In genomic region chr13:37992638-37993371, GRCm38 (mm10) we compare ENCODE assay signal across 8 mouse cellular contexts. TPM values are rescaled to one million over a fixed set of nuclear protein-coding genes. Genes with fewer than 3 reads are reported as not detected.
A peak's percentile ranks its signal among the peaks of the same experiment; 100 is the strongest.
DNase-seq lines count a peak whose midpoint lies in the region; ATAC-seq and TF ChIP-seq lines count a peak whose summit lies in the region.

No protein-coding gene starts in this region.

- peaks cover 19% of the 10 kb centered on the region for H3K36me3 ChIP-seq in spleen, adult 2 months (ENCODE audit: control insufficient read depth, insufficient read depth, low read length)
- peaks cover 37% of the 10 kb centered on the region for H3K36me3 ChIP-seq in intestine, embryonic 14.5 days (ENCODE audit: control insufficient read depth, insufficient read depth, low read length)
- H3K36me3 ChIP-seq in midbrain, embryonic 11.5 days (ENCODE audit: control insufficient read depth, insufficient read depth, low read length): peaks cover 9% of the 10 kb centered on the region

- H3K27me3 ChIP-seq in spleen, adult 2 months (ENCODE audit: control insufficient read depth, insufficient read depth, low read length): no peaks in the 10 kb centered on the region
- H3K27me3 ChIP-seq in intestine, embryonic 14.5 days (replicated peaks; ENCODE audit: control insufficient read depth, insufficient read depth, low read length): no peaks in the 10 kb centered on the region
- no peaks in the 10 kb centered on the region for H3K27me3 ChIP-seq in midbrain, embryonic 11.5 days (ENCODE audit: control insufficient read depth, insufficient read depth, low read length)

- H3K4me3 ChIP-seq in spleen, adult 2 months (ENCODE audit: extremely low read depth, insufficient read depth, insufficient read length): peak overlapping the region; percentile 54
- peak overlapping the region; percentile 97 for H3K4me3 ChIP-seq in intestine, embryonic 14.5 days (ENCODE audit: low read depth, low read length)
- peak overlapping the region; percentile 89 for H3K4me3 ChIP-seq in midbrain, embryonic 11.5 days (ENCODE audit: low read depth, low read length)

- peak overlapping the region; percentile 97 for H3K9ac ChIP-seq in intestine, embryonic 14.5 days (ENCODE audit: low read length)
- peak overlapping the region; percentile 93 for H3K9ac ChIP-seq in midbrain, embryonic 11.5 days (ENCODE audit: low read length)

- TF ChIP-seq POLR2A in spleen, adult 2 months (IDR thresholded peaks at IDR 0.05; ENCODE audit: low read depth, low read length): no peak

- no peak for TF ChIP-seq CTCF in spleen, adult 2 months (IDR thresholded peaks at IDR 0.05; ENCODE audit: extremely low read depth, insufficient read depth, insufficient read length, insufficient replicate concordance)

- no peak for ATAC-seq in CD4-positive, CD25-positive, alpha-beta regulatory T cell, adult 4 months
- ATAC-seq in intestine, embryonic 14.5 days (replicated peaks; ENCODE audit: low FRiP score, low TSS enrichment, low read depth): no peak
- ATAC-seq in midbrain, embryonic 11.5 days (ENCODE audit: low FRiP score): no peak

- WGBS in spleen, adult 2 months: 14% methylated on average over 10 of the region's 10 CpGs
- WGBS in intestine, embryonic 14.5 days: 12% methylated on average over 10 of the region's 10 CpGs
- 17% methylated on average over 10 of the region's 10 CpGs for WGBS in midbrain, embryonic 11.5 days

- DNase-seq in CD4-positive, CD25-positive, alpha-beta regulatory T cell, adult 2 months (ENCODE audit: low read depth, low spot score): peak; percentile 12
- no peak for DNase-seq in spleen, adult 2 months (ENCODE audit: low read depth in 1 of 2, low spot score in 2 of 2)
- DNase-seq in spleen, postnatal 14 days (ENCODE audit: low spot score in 2 of 2): no peak
- peak; percentile 56 for DNase-seq in intestine, embryonic 14.5 days (ENCODE audit: low spot score)
- peak; percentile 91 for DNase-seq in midbrain, embryonic 11.5 days (ENCODE audit: low spot score, missing footprints)
- no peak for DNase-seq in MN1 (ENCODE audit: low spot score)
- no peak for DNase-seq in ovary, postnatal 36 days (ENCODE audit: low spot score)

- no peak overlapping the region for H3K27ac ChIP-seq in spleen, adult 2 months (ENCODE audit: insufficient read depth, low read length)
- peak overlapping the region; percentile 92; the same call in 1 of the 2 replicates for H3K27ac ChIP-seq in intestine, embryonic 14.5 days (ENCODE audit: low read depth)
- H3K27ac ChIP-seq in midbrain, embryonic 11.5 days (ENCODE audit: low read depth, low read length): no peak overlapping the region

- no peaks in the 10 kb centered on the region for H3K9me3 ChIP-seq in intestine, embryonic 14.5 days (ENCODE audit: control insufficient read depth, low read length)
- H3K9me3 ChIP-seq in midbrain, embryonic 11.5 days (ENCODE audit: control insufficient read depth, low read length): no peaks in the 10 kb centered on the region

- peaks cover 5% of the 10 kb centered on the region; the same call in 1 of the 2 replicates for H3K4me1 ChIP-seq in spleen, adult 2 months (ENCODE audit: control insufficient read depth, insufficient read depth, insufficient read length)
- H3K4me1 ChIP-seq in intestine, embryonic 14.5 days (replicated peaks; ENCODE audit: control insufficient read depth, insufficient read depth, low read length): peaks cover 5% of the 10 kb centered on the region; the same call in 1 of the 2 replicates
- H3K4me1 ChIP-seq in midbrain, embryonic 11.5 days (ENCODE audit: control insufficient read depth, insufficient read depth, low read length): peaks cover 5% of the 10 kb centered on the region

- H3K4me2 ChIP-seq in intestine, embryonic 14.5 days (ENCODE audit: low read length): peak overlapping the region; percentile 88
- H3K4me2 ChIP-seq in midbrain, embryonic 11.5 days: peak overlapping the region; percentile 78

RNA-seq across cellular contexts. Expression of gene Ssr1, which starts 1.2 kb away (rescaled TPM):
- 100 to 1,000 TPM; 103 to 115 TPM for polyA plus RNA-seq in CD4-positive, CD25-positive, alpha-beta regulatory T cell, adult 4 months (2017; shearing (Covaris generic))
- 3.9 and 4.1 TPM in 2 replicates for polyA plus RNA-seq in spleen, adult 2 months (2012; rRNA removed)
- polyA plus RNA-seq in intestine, embryonic 14.5 days (2014; fragmentation: Nextera tagmentation; extraction: Ambion mirVana): 121 and 124 TPM in 2 replicates
- polyA plus RNA-seq in midbrain, embryonic 11.5 days (2014; fragmentation: Nextera tagmentation; extraction: Ambion mirVana): 114 and 125 TPM in 2 replicates

RNA-seq across cellular contexts. Expression of gene Riok1, which starts 44.0 kb away (rescaled TPM):
- polyA plus RNA-seq in CD4-positive, CD25-positive, alpha-beta regulatory T cell, adult 4 months (2017; shearing (Covaris generic)): 100 to 1,000 TPM; 109 to 113 TPM
- 13.0 and 17.1 TPM in 2 replicates for polyA plus RNA-seq in spleen, adult 2 months (2012; rRNA removed)
- 47.7 and 53.7 TPM in 2 replicates for polyA plus RNA-seq in intestine, embryonic 14.5 days (2014; fragmentation: Nextera tagmentation; extraction: Ambion mirVana)
- polyA plus RNA-seq in midbrain, embryonic 11.5 days (2014; fragmentation: Nextera tagmentation; extraction: Ambion mirVana): 49.1 and 54.0 TPM in 2 replicates

RNA-seq across cellular contexts. Expression of gene Cage1, which starts 44.1 kb away (rescaled TPM):
- 1 to 10 TPM; 1.3 to 2.2 TPM for polyA plus RNA-seq in CD4-positive, CD25-positive, alpha-beta regulatory T cell, adult 4 months (2017; shearing (Covaris generic))
- 0.06 and 0.08 TPM in 2 replicates for polyA plus RNA-seq in spleen, adult 2 months (2012; rRNA removed)
- 1.1 and 1.3 TPM in 2 replicates for polyA plus RNA-seq in intestine, embryonic 14.5 days (2014; fragmentation: Nextera tagmentation; extraction: Ambion mirVana)
- 0.94 and 0.98 TPM in 2 replicates for polyA plus RNA-seq in midbrain, embryonic 11.5 days (2014; fragmentation: Nextera tagmentation; extraction: Ambion mirVana)

Comparison
In these comparisons a context has a peak if more than half of its experiments do, and no peak if none do; other contexts are left out.
1. DNase-seq: peak in CD4-positive, CD25-positive, alpha-beta regulatory T cell, adult 2 months (single experiment), intestine, embryonic 14.5 days (single experiment) and midbrain, embryonic 11.5 days (single experiment); none in spleen, adult 2 months (0 of 2), spleen, postnatal 14 days (0 of 2), MN1 (single experiment) and ovary, postnatal 36 days (single experiment).
2. RNA of gene Ssr1, which starts 1.2 kb away (polyA plus RNA-seq): 121 to 124 TPM in intestine, embryonic 14.5 days, 103 to 115 TPM in CD4-positive, CD25-positive, alpha-beta regulatory T cell, adult 4 months and 114 to 125 TPM in midbrain, embryonic 11.5 days; 3.9 to 4.1 TPM in spleen, adult 2 months; every median in the first group is over 10 times any median in the second.
3. Peak in every context shown above with its lines, with median percentiles within 50 percentile points of each other: H3K4me3 ChIP-seq.